Mouse (Mus musculus) stomach, embryonic 14.5 days (tissue): ENCODE measurements around the gene St3gal3. TPM values are rescaled to one million over a fixed set of nuclear protein-coding genes. Genes with fewer than 3 reads are reported as not detected.
A peak's percentile ranks its signal among the peaks of the same experiment; 100 is the strongest.

ENCODE experiments used
- ATAC-seq: fragments of 200-750 bp; cut with Nextera tagmentation; 2 replicates; pipeline ENCODE4 v1.8.0; 2017; ENCODE audit warnings: low read depth, moderate TSS enrichment; ENCODE audit not compliant: insufficient number of reproducible peaks, insufficient read depth, low FRiP score
- H3K27ac ChIP-seq: fragments of 300-500 bp; sonication (generic); 2 replicates; pipeline ENCODE4 v1.5.1; 2014; ENCODE audit warnings: mild to moderate bottlenecking, low read length, moderate library complexity, mixed read lengths
- H3K27me3 ChIP-seq: fragments of 300-500 bp; sonication (generic); 2 replicates; pipeline ENCODE4 v1.6.1; 2014; ENCODE audit warnings: low read length, control low read depth, mixed read lengths; ENCODE audit not compliant: control insufficient read depth, insufficient read depth
- H3K36me3 ChIP-seq: fragments of 300-500 bp; sonication (generic); 2 replicates; pipeline ENCODE4 v1.6.1; 2014; ENCODE audit warnings: mild to moderate bottlenecking, control low read depth, low read length, moderate library complexity, mixed read lengths; ENCODE audit not compliant: control insufficient read depth, insufficient read depth
- H3K4me1 ChIP-seq: fragments of 300-500 bp; sonication (generic); 2 replicates; pipeline ENCODE4 v1.6.1; 2014; ENCODE audit warnings: low read length, control low read depth, mixed read lengths; ENCODE audit not compliant: control insufficient read depth, insufficient read depth
- H3K4me2 ChIP-seq: fragments of 300-500 bp; sonication (generic); replicated peaks from 2 replicates; pipeline ENCODE4 v1.6.1; 2014; ENCODE audit warnings: low read depth, low read length, control low read depth
- H3K4me3 ChIP-seq: fragments of 300-500 bp; sonication (generic); 2 replicates; pipeline ENCODE4 v1.5.1; 2014; ENCODE audit warnings: low read depth, low read length, control low read depth
- H3K9ac ChIP-seq: fragments of 300-500 bp; sonication (generic); replicated peaks from 2 replicates; pipeline ENCODE4 v1.6.1; 2014; ENCODE audit warnings: low read depth, mild to moderate bottlenecking, control low read depth, low read length, moderate library complexity, mixed read lengths
- H3K9me3 ChIP-seq: fragments of 300-500 bp; sonication (generic); 2 replicates; pipeline ENCODE4 v1.6.1; 2016; ENCODE audit warnings: low read depth, low read length, control low read depth; ENCODE audit not compliant: control insufficient read depth
- WGBS: fragments of 180-500 bp; shearing (Covaris S2); extraction: QIAGEN DNeasy Blood & Tissue Kit; methylation state at CpG from one replicate; pipeline ENCODE4 v1.1.7; 2014; 5-methylcytosine and 5-hydroxymethylcytosine counted together
- polyA plus RNA-seq: library from polyadenylated mRNA; unstranded; fragments of >200 nt; fragmentation: Nextera tagmentation; extraction: Ambion mirVana; gene quantifications from 2 replicates; pipeline ENCODE4 v1.2.1, GENCODE M21; 2014

The St3gal3 gene
- polyA plus RNA-seq, 1 experiment from 2014 or later = 6.1 TPM

DNA sequence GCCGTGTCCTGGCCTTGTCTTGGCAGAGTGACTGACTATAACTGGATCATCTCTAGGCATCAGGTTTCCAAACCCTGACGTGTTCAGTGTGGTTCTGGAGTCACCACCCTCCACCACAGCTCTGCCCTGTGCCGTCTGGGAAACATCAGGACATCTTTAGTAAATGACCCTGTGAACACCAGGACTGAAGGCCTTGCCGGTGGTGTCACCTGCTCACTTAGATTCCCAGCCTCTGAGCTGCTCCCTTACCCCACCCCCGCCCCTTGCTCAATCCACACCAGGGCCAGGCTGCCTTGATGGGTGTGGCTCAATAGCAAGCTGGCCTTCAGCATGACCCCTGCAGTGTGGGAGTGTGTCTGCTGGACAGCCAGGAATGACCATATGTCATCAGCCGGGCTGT is 119.1 kb downstream of the St3gal3 start:
- Histone ChIP-seq H3K9me3 (no peaks in the 10 kb centered on the region), H3K36me3 (no peaks in the 10 kb centered on the region), H3K27ac (no peak overlapping the region), H3K27me3 (no peaks in the 10 kb centered on the region), H3K9ac (no peak overlapping the region), H3K4me2 (no peak overlapping the region), H3K4me1 (peaks cover 33% of the 10 kb centered on the region), H3K4me3 (no peak overlapping the region)
- no peak for ATAC-seq
- WGBS = 34% methylated on average over 6 of the region's 6 CpGs

GRCm38 (mm10) chr4:118015126-118015525 is 119.6 kb downstream of the St3gal3 start:
- Histone ChIP-seq H3K27ac (no peak overlapping the region), H3K27me3 (no peaks in the 10 kb centered on the region), H3K36me3 (no peaks in the 10 kb centered on the region), H3K4me3 (no peak overlapping the region), H3K4me2 (no peak overlapping the region), H3K9me3 (no peaks in the 10 kb centered on the region), H3K4me1 (peaks cover 33% of the 10 kb centered on the region), H3K9ac (no peak overlapping the region)
- no peak for ATAC-seq
- WGBS = 87% methylated on average over 11 of the region's 11 CpGs

- no peaks in the 10 kb centered on the region for H3K27me3 ChIP-seq
- peaks cover 7% of the 10 kb centered on the region; the same call in 1 of the 2 replicates for H3K4me1 ChIP-seq
- no peak overlapping the region for H3K4me2 ChIP-seq
- no peak overlapping the region for H3K9ac ChIP-seq
- H3K9me3 ChIP-seq = no peaks in the 10 kb centered on the region
- 83% methylated on average over 9 of the region's 9 CpGs for WGBS
- no peaks in the 10 kb centered on the region for H3K36me3 ChIP-seq
- no peak overlapping the region for H3K27ac ChIP-seq
- ATAC-seq = no peak
- H3K4me3 ChIP-seq = no peak overlapping the region
Measured at GRCm38 (mm10) chr4:118010661-118011173, 124.0 kb downstream of the St3gal3 start.

DNA sequence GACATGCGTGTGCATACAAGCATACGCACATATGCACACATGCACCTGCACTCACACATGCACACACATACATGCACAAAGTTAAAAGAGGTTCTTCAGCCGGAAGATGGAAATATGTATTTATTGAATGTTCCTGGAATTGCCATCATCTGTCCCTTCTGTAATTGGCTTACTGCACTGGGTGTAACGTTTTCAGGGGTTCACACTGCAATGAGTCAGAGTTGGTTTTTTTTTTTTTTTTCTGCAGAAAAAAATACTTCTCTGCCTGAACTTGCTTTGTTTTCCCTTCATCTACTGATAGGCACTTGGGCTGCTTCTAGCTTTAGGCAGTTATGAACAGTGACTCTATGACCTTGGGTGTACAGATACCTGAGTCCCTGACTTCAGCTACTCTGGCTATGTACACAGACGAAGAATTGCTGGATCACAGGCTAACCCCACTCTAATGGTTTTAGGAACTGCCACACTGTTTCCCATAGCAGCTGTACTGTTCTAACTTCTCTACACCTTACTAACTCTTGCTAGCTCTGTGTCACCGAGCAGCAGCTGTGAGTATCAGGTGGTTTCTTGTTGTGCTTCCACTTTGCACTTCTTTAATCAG is 126.2 kb downstream of the St3gal3 start:
- H3K4me3 ChIP-seq = no peak overlapping the region
- 57% methylated on average over 6 of the region's 6 CpGs for WGBS
- no peak overlapping the region for H3K9ac ChIP-seq
- H3K9me3 ChIP-seq = no peaks in the 10 kb centered on the region
- no peaks in the 10 kb centered on the region for H3K36me3 ChIP-seq
- H3K4me1 ChIP-seq = no peaks in the 10 kb centered on the region; the same call in 1 of the 2 replicates
- no peaks in the 10 kb centered on the region for H3K27me3 ChIP-seq
- H3K4me2 ChIP-seq = no peak overlapping the region
- no peak overlapping the region for H3K27ac ChIP-seq
- ATAC-seq = peak; percentile 67

DNA sequence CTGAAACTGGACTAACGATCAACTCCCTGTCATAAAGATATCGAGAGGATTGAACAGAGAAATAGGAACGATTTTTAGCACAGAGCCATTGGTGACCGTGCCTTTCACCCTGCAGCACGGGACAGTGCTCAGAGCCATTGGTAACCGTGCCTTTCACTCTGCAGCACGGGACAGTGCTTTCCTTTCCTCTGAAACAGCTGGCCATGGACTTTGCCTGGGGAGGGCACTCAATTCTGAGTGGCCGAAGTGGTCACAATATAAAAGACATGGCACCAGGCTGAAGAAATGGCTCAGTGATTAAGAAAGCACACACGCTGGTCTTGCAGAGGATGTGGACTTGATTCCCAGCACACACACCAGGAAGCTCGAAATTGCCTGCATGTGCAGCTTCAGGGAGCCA is 133.4 kb downstream of the St3gal3 start:
- H3K4me2 ChIP-seq = no peak overlapping the region
- no peak overlapping the region for H3K4me3 ChIP-seq
- H3K36me3 ChIP-seq = no peaks in the 10 kb centered on the region
- H3K9me3 ChIP-seq = no peaks in the 10 kb centered on the region
- no peak overlapping the region for H3K9ac ChIP-seq
- ATAC-seq = no peak
- H3K4me1 ChIP-seq = peaks cover 27% of the 10 kb centered on the region
- no peaks in the 10 kb centered on the region for H3K27me3 ChIP-seq
- no peak overlapping the region for H3K27ac ChIP-seq
- WGBS = 80% methylated on average over 10 of the region's 10 CpGs

DNA sequence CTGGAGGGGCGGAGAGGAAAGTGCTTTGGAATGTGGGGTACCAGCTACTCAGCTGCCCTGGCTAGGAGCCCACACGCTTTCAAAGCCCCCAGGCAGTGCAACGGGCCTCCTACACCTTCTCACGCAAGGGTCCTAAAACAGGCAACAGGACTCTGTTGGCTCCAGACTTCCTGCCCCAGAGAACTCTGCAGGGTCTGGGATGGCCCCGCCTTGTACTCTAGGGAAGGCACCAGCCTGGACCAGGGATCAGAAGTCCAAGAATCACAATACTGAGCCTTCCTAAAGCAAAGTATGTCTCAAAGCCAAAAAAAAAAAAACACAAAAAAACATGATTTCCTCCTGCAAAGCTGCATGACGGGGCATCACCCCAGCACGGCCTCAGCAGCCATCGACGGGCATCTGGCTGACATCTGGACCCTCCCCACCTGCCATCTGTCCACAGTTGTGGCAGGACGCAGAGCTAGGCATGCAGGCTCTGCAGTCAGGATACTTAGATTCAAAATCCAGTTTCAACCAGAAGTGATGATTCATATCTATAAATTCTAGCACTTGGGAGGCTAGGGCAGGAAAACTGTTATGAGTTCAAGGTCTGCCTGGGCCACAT is 134.0 kb downstream of the St3gal3 start:
- H3K36me3 ChIP-seq = no peaks in the 10 kb centered on the region
- no peaks in the 10 kb centered on the region for H3K9me3 ChIP-seq
- no peak overlapping the region; the same call in 1 of the 2 replicates for H3K27ac ChIP-seq
- H3K4me2 ChIP-seq = no peak overlapping the region
- peaks cover 27% of the 10 kb centered on the region for H3K4me1 ChIP-seq
- no peak for ATAC-seq
- H3K9ac ChIP-seq = no peak overlapping the region
- WGBS = 46% methylated on average over 10 of the region's 10 CpGs
- no peak overlapping the region for H3K4me3 ChIP-seq
- H3K27me3 ChIP-seq = no peaks in the 10 kb centered on the region

GRCm38 (mm10) chr4:117999951-118000350 is 134.8 kb downstream of the St3gal3 start:
- Histone ChIP-seq H3K36me3 (no peaks in the 10 kb centered on the region), H3K4me1 (peaks cover 27% of the 10 kb centered on the region), H3K27ac (no peak overlapping the region), H3K9me3 (no peaks in the 10 kb centered on the region), H3K4me2 (no peak overlapping the region), H3K4me3 (no peak overlapping the region), H3K9ac (no peak overlapping the region), H3K27me3 (no peaks in the 10 kb centered on the region)
- WGBS = 59% methylated on average over 7 of the region's 7 CpGs
- ATAC-seq = no peak

DNA sequence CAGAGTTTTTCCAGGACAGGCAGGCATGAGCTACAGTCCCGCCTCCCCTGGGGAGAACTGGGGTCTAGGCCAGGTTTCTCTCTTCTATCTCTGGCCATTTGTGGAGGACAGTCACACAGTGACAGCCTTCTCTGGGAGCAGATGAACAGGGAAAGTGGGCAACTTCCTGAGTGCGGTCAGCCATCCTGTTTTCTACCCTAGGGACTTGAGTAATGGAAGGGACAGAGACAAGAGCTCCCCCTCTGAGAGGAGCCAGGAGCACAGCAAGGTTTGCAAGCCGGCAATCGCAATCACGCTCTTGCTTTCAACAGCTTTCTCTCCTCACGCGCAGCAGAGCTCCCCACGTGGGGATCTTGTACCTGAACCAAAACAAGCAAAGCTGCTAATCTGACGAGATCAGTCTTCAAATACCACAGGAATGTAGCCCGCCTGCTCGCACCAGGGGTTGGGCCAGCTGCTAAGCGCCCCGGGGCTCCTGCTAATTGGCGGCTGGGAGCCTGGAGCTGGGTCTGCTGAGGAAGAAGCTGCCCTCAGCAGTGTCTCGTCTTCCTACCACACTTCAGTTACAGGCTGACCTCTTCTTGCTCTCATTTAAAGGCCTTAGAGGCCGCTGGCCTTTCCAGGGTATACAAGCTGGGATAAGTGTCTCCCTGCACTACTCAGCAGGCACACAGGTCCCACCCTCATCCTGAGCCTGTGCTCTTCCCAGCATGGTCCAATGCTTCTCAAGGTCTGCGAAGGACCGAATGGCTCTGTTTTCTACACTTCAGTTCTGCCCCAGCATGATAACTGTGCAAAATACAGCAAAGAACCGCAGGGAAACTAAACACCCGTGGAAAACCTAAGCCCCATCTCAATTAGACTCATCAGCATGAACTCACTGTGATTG is 137.1 kb downstream of the St3gal3 start:
- 10% methylated on average over 20 of the region's 20 CpGs for WGBS
- Histone ChIP-seq H3K27me3 (no peaks in the 10 kb centered on the region), H3K4me1 (peaks cover 27% of the 10 kb centered on the region), H3K9ac (0 out of 2 replicates have a peak overlapping the region, but pooled peaks have one; percentile 10), H3K36me3 (no peaks in the 10 kb centered on the region), H3K9me3 (no peaks in the 10 kb centered on the region), H3K4me3 (no peak overlapping the region), H3K27ac (peak overlapping the region; percentile 29; the same call in 1 of the 2 replicates), H3K4me2 (peak overlapping the region; percentile 13)
- peak; percentile 68 for ATAC-seq
